Mouse (Mus musculus) right cerebral cortex, postnatal 10 days (tissue): ENCODE results near the gene Wdr25.

ENCODE experiments used
- DNase-seq, 2 experiments: peaks; one replicate each; pipeline ENCODE4 v3.0.0; 2021; ENCODE audit warnings: low spot score in 2 of 2

Wdr25 gene

GRCm38 (mm10) chr12:108894432-108894816 is 993 bp downstream of the Wdr25 start:
- no peak for DNase-seq

- DNase-seq = no peak
These were observed 2.6 kb downstream of the Wdr25 start for GRCm38 (mm10) chr12:108896006-108896405.

GRCm38 (mm10) chr12:108901346-108901745 is 7.9 kb downstream of the Wdr25 start:
- DNase-seq = no peak

- DNase-seq = peak; percentile 69 to 73
These were observed 9.5 kb downstream of the Wdr25 start for GRCm38 (mm10) chr12:108902940-108903339.

- DNase-seq = peak; percentile 85 to 87
These were observed 10.3 kb downstream of the Wdr25 start for GRCm38 (mm10) chr12:108903600-108904275.

GRCm38 (mm10) chr12:108904276-108904653 is 10.8 kb downstream of the Wdr25 start:
- no peak for DNase-seq

GRCm38 (mm10) chr12:108905620-108906302 is 12.3 kb downstream of the Wdr25 start:
- no peak for DNase-seq

GRCm38 (mm10) chr12:108906398-108906797 is 13.0 kb downstream of the Wdr25 start:
- no peak for DNase-seq

GRCm38 (mm10) chr12:108909846-108910433 is 16.5 kb downstream of the Wdr25 start:
- DNase-seq = no peak

GRCm38 (mm10) chr12:108912442-108912841 is 19.0 kb downstream of the Wdr25 start:
- no peak for DNase-seq

- DNase-seq = no peak
These were observed 20.8 kb downstream of the Wdr25 start for GRCm38 (mm10) chr12:108914198-108914597.

GRCm38 (mm10) chr12:108914709-108915340 is 21.4 kb downstream of the Wdr25 start:
- no peak for DNase-seq

- peak; percentile 79 to 90 for DNase-seq
These were observed 22.5 kb downstream of the Wdr25 start for GRCm38 (mm10) chr12:108915893-108916292.

- DNase-seq = peak; percentile 73 to 77
These were observed 23.1 kb downstream of the Wdr25 start for GRCm38 (mm10) chr12:108916447-108917042.

- DNase-seq = no peak
These were observed 24.1 kb downstream of the Wdr25 start for GRCm38 (mm10) chr12:108917509-108917908.

GRCm38 (mm10) chr12:108918753-108919152 is 25.3 kb downstream of the Wdr25 start:
- DNase-seq = no peak

GRCm38 (mm10) chr12:108926606-108927111 is 33.2 kb downstream of the Wdr25 start:
- DNase-seq = no peak

GRCm38 (mm10) chr12:108928249-108928648 is 34.8 kb downstream of the Wdr25 start:
- no peak for DNase-seq

- no peak for DNase-seq
These were observed 36.0 kb downstream of the Wdr25 start for GRCm38 (mm10) chr12:108929475-108929874.

- DNase-seq = no peak
These were observed 38.1 kb downstream of the Wdr25 start for GRCm38 (mm10) chr12:108931341-108932053.

GRCm38 (mm10) chr12:108932113-108932512 is 38.7 kb downstream of the Wdr25 start:
- DNase-seq = no peak
